Mouse (Mus musculus) forebrain, embryonic 14.5 days (tissue): ENCODE results near the gene Zfp691. TPM values are rescaled to one million over a fixed set of nuclear protein-coding genes. Genes with fewer than 3 reads are reported as not detected.
A peak's percentile ranks its signal among the peaks of the same experiment; 100 is the strongest.

ENCODE experiments used
- ATAC-seq: fragments of 200-750 bp; cut with Nextera tagmentation; 2 replicates; pipeline ENCODE4 v1.8.0; 2017; ENCODE audit warnings: mild to moderate bottlenecking, moderate library complexity
- DNase-seq: peaks from one replicate; pipeline ENCODE4 v3.0.0-alpha.2; 2015; ENCODE audit warnings: low spot score
- H3K27ac ChIP-seq: fragments of 300-500 bp; sonication (generic); 2 replicates; pipeline ENCODE4 v1.5.1; 2014; ENCODE audit warnings: low read depth, mild to moderate bottlenecking, control low read depth, low read length, moderate library complexity
- H3K27me3 ChIP-seq: fragments of 300-500 bp; sonication (generic); replicated peaks from 2 replicates; pipeline ENCODE4 v1.6.1; 2014; ENCODE audit warnings: low read length, control low read depth, mixed read lengths; ENCODE audit not compliant: control insufficient read depth, insufficient read depth
- H3K36me3 ChIP-seq: fragments of 300-500 bp; sonication (generic); 2 replicates; pipeline ENCODE4 v1.6.1; 2014; ENCODE audit warnings: low read length, control low read depth; ENCODE audit not compliant: control insufficient read depth, insufficient read depth
- H3K4me1 ChIP-seq: fragments of 300-500 bp; sonication (generic); 2 replicates; pipeline ENCODE4 v1.6.1; 2014; ENCODE audit warnings: antibody characterized with exemption, low read length, control low read depth; ENCODE audit not compliant: control insufficient read depth, insufficient read depth
- H3K4me2 ChIP-seq: fragments of 300-500 bp; sonication (generic); 2 replicates; pipeline ENCODE4 v1.6.1; 2014; ENCODE audit warnings: mild to moderate bottlenecking, control low read depth, low read length
- H3K4me3 ChIP-seq: fragments of 300-500 bp; sonication (generic); 2 replicates; pipeline ENCODE4 v1.5.1; 2014; ENCODE audit warnings: low read depth, low read length, control low read depth
- H3K9ac ChIP-seq: fragments of 300-500 bp; sonication (generic); 2 replicates; pipeline ENCODE4 v1.6.1; 2014; ENCODE audit warnings: mild to moderate bottlenecking, low read length, control low read depth, moderate library complexity
- H3K9me3 ChIP-seq: fragments of 300-500 bp; sonication (generic); replicated peaks from 2 replicates; pipeline ENCODE4 v1.6.1; 2016; ENCODE audit warnings: low read length, control low read depth, mixed read lengths; ENCODE audit not compliant: control insufficient read depth
- WGBS: fragments of 180-500 bp; shearing (Covaris S2); extraction: QIAGEN DNeasy Blood & Tissue Kit; methylation state at CpG from one replicate; pipeline ENCODE4 v1.1.7; 2014; 5-methylcytosine and 5-hydroxymethylcytosine counted together
- microRNA counts: library from miRNA; unstranded; fragments of <30 nt; microRNA quantifications from one replicate; lab custom pipeline; 2016
- microRNA-seq: library from miRNA; unstranded; fragments of <30 nt; microRNA quantifications from one replicate; pipeline ENCODE4, GENCODE M21; 2016
- polyA plus RNA-seq: library from polyadenylated mRNA; unstranded; fragments of >200 nt; fragmentation: Nextera tagmentation; extraction: Ambion mirVana; gene quantifications from 2 replicates; pipeline ENCODE4 v1.2.1, GENCODE M21; 2014

Gene Zfp691
- polyA plus RNA-seq, 1 experiment from 2014 or later: 4.3 TPM

- no peak overlapping the region for H3K4me2 ChIP-seq
- H3K27me3 ChIP-seq: no peaks in the 10 kb centered on the region
- no peak for ATAC-seq
- no peaks in the 10 kb centered on the region for H3K4me1 ChIP-seq
- WGBS: 82% methylated on average over 2 of the region's 2 CpGs
- H3K27ac ChIP-seq: no peak overlapping the region
- no peak for DNase-seq
- H3K9ac ChIP-seq: no peak overlapping the region
- no peaks in the 10 kb centered on the region for H3K9me3 ChIP-seq
- peaks cover 37% of the 10 kb centered on the region for H3K36me3 ChIP-seq
- H3K4me3 ChIP-seq: no peak overlapping the region
Observed at GRCm38 (mm10) chr4:119124771-119125273, 49.2 kb downstream of the Zfp691 start.

- Histone ChIP-seq H3K9me3 (no peaks in the 10 kb centered on the region), H3K27ac (no peak overlapping the region), H3K4me1 (no peaks in the 10 kb centered on the region), H3K4me3 (no peak overlapping the region), H3K27me3 (no peaks in the 10 kb centered on the region), H3K4me2 (no peak overlapping the region), H3K9ac (no peak overlapping the region), H3K36me3 (peaks cover 29% of the 10 kb centered on the region)
- ATAC-seq (no peak), DNase-seq (peak; percentile 46)
- 39% methylated on average over 4 of the region's 4 CpGs for WGBS
Observed at GRCm38 (mm10) chr4:119121249-119121648, 52.7 kb downstream of the Zfp691 start.

- peaks cover 26% of the 10 kb centered on the region for H3K36me3 ChIP-seq
- 83% methylated on average over 6 of the region's 6 CpGs for WGBS
- H3K9me3 ChIP-seq: no peaks in the 10 kb centered on the region
- no peak overlapping the region for H3K4me3 ChIP-seq
- no peak overlapping the region for H3K4me2 ChIP-seq
- H3K27ac ChIP-seq: no peak overlapping the region
- H3K4me1 ChIP-seq: no peaks in the 10 kb centered on the region
- DNase-seq (no peak), ATAC-seq (no peak)
- no peak overlapping the region for H3K9ac ChIP-seq
- no peaks in the 10 kb centered on the region for H3K27me3 ChIP-seq
Observed at GRCm38 (mm10) chr4:119120095-119120494, 53.9 kb downstream of the Zfp691 start.

MicroRNA genes within 50 kb of the gene (microRNA counts, 519-probe panel; counts per million panel counts)
- not detected for microRNA mmu-miR-1957 (lab: Ali Mortazavi, UCI)

Small RNA genes within 50 kb of the gene (microRNA-seq; reads per million reads assigned to microRNA genes)
- not detected for gene Mir1957a

Other genes starting within 250 kb of the Zfp691 start
- gene Olfr1328, start 235.6 kb downstream of the Zfp691 start, polyA plus RNA-seq: not detected in 2 replicates
- 0.11 and 0.42 TPM in 2 replicates for gene Lao1, start 212.6 kb downstream of the Zfp691 start, polyA plus RNA-seq
- gene Slc2a1, start 65.5 kb downstream of the Zfp691 start, polyA plus RNA-seq: 85.3 and 96.7 TPM in 2 replicates
- gene Ermap, start 15.8 kb upstream of the Zfp691 start, polyA plus RNA-seq: 0.41 and 0.94 TPM in 2 replicates
- 290 and 301 TPM in 2 replicates for gene Svbp, start 21.1 kb upstream of the Zfp691 start, polyA plus RNA-seq
- gene Tmem269, start 44.0 kb upstream of the Zfp691 start, polyA plus RNA-seq: 0.22 and 0.48 TPM in 2 replicates
- 25.5 and 28.8 TPM in 2 replicates for gene AU022252, start 58.5 kb upstream of the Zfp691 start, polyA plus RNA-seq
- gene P3h1, start 58.7 kb upstream of the Zfp691 start, polyA plus RNA-seq: 8.0 and 9.5 TPM in 2 replicates
- gene Cldn19, start 81.2 kb upstream of the Zfp691 start, polyA plus RNA-seq: 0.13 and 0.35 TPM in 2 replicates
- 963 and 964 TPM in 2 replicates for gene Ybx1, start 120.4 kb upstream of the Zfp691 start, polyA plus RNA-seq
- 84.1 and 95.8 TPM in 2 replicates for gene Ppih, start 146.4 kb upstream of the Zfp691 start, polyA plus RNA-seq
- 14.0 and 14.4 TPM in 2 replicates for gene Ccdc30, start 241.3 kb upstream of the Zfp691 start, polyA plus RNA-seq
- gene Ppcs, start 248.2 kb upstream of the Zfp691 start, polyA plus RNA-seq: 17.1 and 23.0 TPM in 2 replicates
- 0.30 and 0.38 TPM in 2 replicates for gene Zmynd12, start 248.6 kb upstream of the Zfp691 start, polyA plus RNA-seq